Mouse (Mus musculus): ENCODE results near the gene Gpr108. TPM values are rescaled to one million over a fixed set of nuclear protein-coding genes. Genes with fewer than 3 reads are reported as not detected.

Gene Gpr108
- polyA plus RNA-seq, 1 experiment from 2014 or later, result 21.1 TPM

GRCm38 (mm10) chr17:57228014-57228413 is 20.2 kb downstream of the Gpr108 start, which contains the start of gene C3:
TSS of gene C3 (minus strand) at chr17:57228136.
- H3K36me3 ChIP-seq (ENCODE audit: control insufficient read depth, insufficient read depth, low read length), result no peaks in the 10 kb centered on the region
- 76% methylated on average over 3 of the region's 3 CpGs for WGBS
- H3K4me1 ChIP-seq (ENCODE audit: control insufficient read depth, insufficient read depth, low read length), result no peaks in the 10 kb centered on the region
- H3K4me3 ChIP-seq (ENCODE audit: low read depth, low read length), result no peak within 1 kb of the TSS
- ATAC-seq, result no peak
- no peak within 1 kb of the TSS for H3K4me2 ChIP-seq (ENCODE audit: low read length)
- no peaks in the 10 kb centered on the region for H3K27me3 ChIP-seq (ENCODE audit: control insufficient read depth, insufficient read depth, low read depth, low read length)
- no peak within 1 kb of the TSS for H3K27ac ChIP-seq (ENCODE audit: low read length)
- no peak within 1 kb of the TSS for H3K9ac ChIP-seq (ENCODE audit: low read depth, low read length)
- no peaks in the 10 kb centered on the region for H3K9me3 ChIP-seq (replicated peaks; ENCODE audit: control insufficient read depth, low read length, poor library complexity, severe bottlenecking)

GRCm38 (mm10) chr17:57227468-57227867 is 20.8 kb downstream of the Gpr108 start:
- 95% methylated on average over 2 of the region's 2 CpGs for WGBS
- no peak for ATAC-seq
- Histone ChIP-seq H3K4me3 (ENCODE audit: low read depth, low read length) (no peak overlapping the region), H3K4me1 (ENCODE audit: control insufficient read depth, insufficient read depth, low read length) (no peaks in the 10 kb centered on the region), H3K9me3 (replicated peaks; ENCODE audit: control insufficient read depth, low read length, poor library complexity, severe bottlenecking) (no peaks in the 10 kb centered on the region), H3K36me3 (ENCODE audit: control insufficient read depth, insufficient read depth, low read length) (no peaks in the 10 kb centered on the region), H3K27ac (ENCODE audit: low read length) (no peak overlapping the region), H3K9ac (ENCODE audit: low read depth, low read length) (no peak overlapping the region), H3K27me3 (ENCODE audit: control insufficient read depth, insufficient read depth, low read depth, low read length) (no peaks in the 10 kb centered on the region), H3K4me2 (ENCODE audit: low read length) (no peak overlapping the region)

- no peak overlapping the region for H3K4me2 ChIP-seq (ENCODE audit: low read length)
- H3K27ac ChIP-seq (ENCODE audit: low read length), result no peak overlapping the region
- no peaks in the 10 kb centered on the region for H3K27me3 ChIP-seq (ENCODE audit: control insufficient read depth, insufficient read depth, low read depth, low read length)
- ATAC-seq, result no peak
- no peaks in the 10 kb centered on the region for H3K9me3 ChIP-seq (replicated peaks; ENCODE audit: control insufficient read depth, low read length, poor library complexity, severe bottlenecking)
- no peak overlapping the region for H3K4me3 ChIP-seq (ENCODE audit: low read depth, low read length)
- H3K9ac ChIP-seq (ENCODE audit: low read depth, low read length), result no peak overlapping the region
- H3K36me3 ChIP-seq (ENCODE audit: control insufficient read depth, insufficient read depth, low read length), result no peaks in the 10 kb centered on the region
- 80% methylated on average over 9 of the region's 9 CpGs for WGBS
- no peaks in the 10 kb centered on the region for H3K4me1 ChIP-seq (ENCODE audit: control insufficient read depth, insufficient read depth, low read length)
Measured at GRCm38 (mm10) chr17:57223313-57223712, 24.9 kb downstream of the Gpr108 start.

GRCm38 (mm10) chr17:57221911-57222310 is 26.3 kb downstream of the Gpr108 start:
- H3K36me3 ChIP-seq (ENCODE audit: control insufficient read depth, insufficient read depth, low read length), result no peaks in the 10 kb centered on the region
- H3K4me1 ChIP-seq (ENCODE audit: control insufficient read depth, insufficient read depth, low read length), result no peaks in the 10 kb centered on the region
- H3K27me3 ChIP-seq (ENCODE audit: control insufficient read depth, insufficient read depth, low read depth, low read length), result no peaks in the 10 kb centered on the region
- ATAC-seq, result no peak
- no peak overlapping the region for H3K4me3 ChIP-seq (ENCODE audit: low read depth, low read length)
- H3K4me2 ChIP-seq (ENCODE audit: low read length), result no peak overlapping the region
- 83% methylated on average over 4 of the region's 4 CpGs for WGBS
- no peak overlapping the region for H3K9ac ChIP-seq (ENCODE audit: low read depth, low read length)
- no peaks in the 10 kb centered on the region for H3K9me3 ChIP-seq (replicated peaks; ENCODE audit: control insufficient read depth, low read length, poor library complexity, severe bottlenecking)
- H3K27ac ChIP-seq (ENCODE audit: low read length), result no peak overlapping the region

GRCm38 (mm10) chr17:57219884-57220207 is 28.4 kb downstream of the Gpr108 start:
- Histone ChIP-seq H3K4me2 (ENCODE audit: low read length) (no peak overlapping the region), H3K9me3 (replicated peaks; ENCODE audit: control insufficient read depth, low read length, poor library complexity, severe bottlenecking) (no peaks in the 10 kb centered on the region), H3K4me3 (ENCODE audit: low read depth, low read length) (no peak overlapping the region), H3K36me3 (ENCODE audit: control insufficient read depth, insufficient read depth, low read length) (no peaks in the 10 kb centered on the region), H3K27ac (ENCODE audit: low read length) (no peak overlapping the region), H3K9ac (ENCODE audit: low read depth, low read length) (no peak overlapping the region), H3K4me1 (ENCODE audit: control insufficient read depth, insufficient read depth, low read length) (no peaks in the 10 kb centered on the region), H3K27me3 (ENCODE audit: control insufficient read depth, insufficient read depth, low read depth, low read length) (no peaks in the 10 kb centered on the region)
- 19% methylated on average over 3 of the region's 3 CpGs for WGBS
- no peak for ATAC-seq

- H3K9me3 ChIP-seq (replicated peaks; ENCODE audit: control insufficient read depth, low read length, poor library complexity, severe bottlenecking), result no peaks in the 10 kb centered on the region
- 20% methylated on average over 11 of the region's 11 CpGs for WGBS
- no peak overlapping the region for H3K27ac ChIP-seq (ENCODE audit: low read length)
- H3K4me1 ChIP-seq (ENCODE audit: control insufficient read depth, insufficient read depth, low read length), result no peaks in the 10 kb centered on the region
- H3K9ac ChIP-seq (ENCODE audit: low read depth, low read length), result no peak overlapping the region
- no peak overlapping the region for H3K4me2 ChIP-seq (ENCODE audit: low read length)
- no peak for ATAC-seq
- H3K27me3 ChIP-seq (ENCODE audit: control insufficient read depth, insufficient read depth, low read depth, low read length), result no peaks in the 10 kb centered on the region
- H3K36me3 ChIP-seq (ENCODE audit: control insufficient read depth, insufficient read depth, low read length), result no peaks in the 10 kb centered on the region
- no peak overlapping the region for H3K4me3 ChIP-seq (ENCODE audit: low read depth, low read length)
Measured at GRCm38 (mm10) chr17:57219167-57219883, 28.9 kb downstream of the Gpr108 start.

GRCm38 (mm10) chr17:57218335-57218900 is 29.8 kb downstream of the Gpr108 start:
- H3K4me2 ChIP-seq (ENCODE audit: low read length), result no peak overlapping the region
- H3K27ac ChIP-seq (ENCODE audit: low read length), result no peak overlapping the region
- WGBS, result 72% methylated on average over 12 of the region's 12 CpGs
- H3K36me3 ChIP-seq (ENCODE audit: control insufficient read depth, insufficient read depth, low read length), result no peaks in the 10 kb centered on the region
- no peaks in the 10 kb centered on the region for H3K27me3 ChIP-seq (ENCODE audit: control insufficient read depth, insufficient read depth, low read depth, low read length)
- H3K4me3 ChIP-seq (ENCODE audit: low read depth, low read length), result no peak overlapping the region
- no peak for ATAC-seq
- no peaks in the 10 kb centered on the region for H3K4me1 ChIP-seq (ENCODE audit: control insufficient read depth, insufficient read depth, low read length)
- H3K9ac ChIP-seq (ENCODE audit: low read depth, low read length), result no peak overlapping the region
- H3K9me3 ChIP-seq (replicated peaks; ENCODE audit: control insufficient read depth, low read length, poor library complexity, severe bottlenecking), result no peaks in the 10 kb centered on the region

- 53% methylated on average over 13 of the region's 13 CpGs for WGBS
Measured at GRCm38 (mm10) chr17:57214676-57215387, 33.4 kb downstream of the Gpr108 start.

GRCm38 (mm10) chr17:57211501-57211900 is 36.7 kb downstream of the Gpr108 start:
- Histone ChIP-seq H3K36me3 (ENCODE audit: control insufficient read depth, insufficient read depth, low read length) (no peaks in the 10 kb centered on the region), H3K4me3 (ENCODE audit: low read depth, low read length) (no peak overlapping the region), H3K27me3 (ENCODE audit: control insufficient read depth, insufficient read depth, low read depth, low read length) (no peaks in the 10 kb centered on the region), H3K4me1 (ENCODE audit: control insufficient read depth, insufficient read depth, low read length) (no peaks in the 10 kb centered on the region), H3K4me2 (ENCODE audit: low read length) (no peak overlapping the region), H3K9ac (ENCODE audit: low read depth, low read length) (no peak overlapping the region), H3K27ac (ENCODE audit: low read length) (no peak overlapping the region), H3K9me3 (replicated peaks; ENCODE audit: control insufficient read depth, low read length, poor library complexity, severe bottlenecking) (no peaks in the 10 kb centered on the region)
- ATAC-seq, result no peak
- WGBS, result 62% methylated on average over 9 of the region's 9 CpGs

More at GRCm38 (mm10) chr17:57214676-57215387, 33.4 kb downstream of the Gpr108 start:
- peak overlapping the region; percentile 43 for H3K4me2 ChIP-seq (ENCODE audit: low read length)
- H3K27ac ChIP-seq (ENCODE audit: low read length), result peak overlapping the region; percentile 34; the same call in 1 of the 2 replicates
- 0 out of 2 replicates have a peak overlapping the region, but pooled peaks have one; percentile 8 for H3K4me3 ChIP-seq (ENCODE audit: low read depth, low read length)
- H3K27me3 ChIP-seq (ENCODE audit: control insufficient read depth, insufficient read depth, low read depth, low read length), result no peaks in the 10 kb centered on the region
- no peaks in the 10 kb centered on the region for H3K36me3 ChIP-seq (ENCODE audit: control insufficient read depth, insufficient read depth, low read length)
- no peaks in the 10 kb centered on the region for H3K4me1 ChIP-seq (ENCODE audit: control insufficient read depth, insufficient read depth, low read length)
- peak; percentile 92 for ATAC-seq
- H3K9me3 ChIP-seq (replicated peaks; ENCODE audit: control insufficient read depth, low read length, poor library complexity, severe bottlenecking), result no peaks in the 10 kb centered on the region
- H3K9ac ChIP-seq (ENCODE audit: low read depth, low read length), result peak overlapping the region; percentile 56; the same call in 1 of the 2 replicates
